Mouse (Mus musculus) G1E (cell line): ENCODE measurements around the gene Gm45808. TPM values are rescaled to one million over a fixed set of nuclear protein-coding genes. Genes with fewer than 3 reads are reported as not detected.
A peak's percentile ranks its signal among the peaks of the same experiment; 100 is the strongest.

ENCODE experiments used
- ATAC-seq: 2 replicates; pipeline ENCODE4 v1.8.0; 2016; ENCODE audit warnings: mild to moderate bottlenecking; ENCODE audit not compliant: insufficient number of reproducible peaks, poor library complexity, low FRiP score, severe bottlenecking; ENCODE audit errors: extremely low read depth
- DNase-seq: peaks from one replicate; pipeline ENCODE4 v3.0.0; 2012; ENCODE audit warnings: low spot score
- H3K27me3 ChIP-seq: 2 replicates; pipeline ENCODE4 v1.6.1; 2012; ENCODE audit warnings: mild to moderate bottlenecking, low read length, inconsistent platforms; ENCODE audit not compliant: insufficient read depth
- H3K36me3 ChIP-seq: replicated peaks from 2 replicates; pipeline ENCODE3; 2012; ENCODE audit warnings: mild to moderate bottlenecking, inconsistent platforms
- H3K4me1 ChIP-seq: 2 replicates; pipeline ENCODE4 v1.6.1; 2012; ENCODE audit warnings: low read depth, low read length, inconsistent platforms, mixed read lengths; ENCODE audit not compliant: insufficient read depth
- H3K4me3 ChIP-seq: 2 replicates; pipeline ENCODE4 v1.5.1; 2012; ENCODE audit warnings: low read depth, mild to moderate bottlenecking, inconsistent platforms, low read length, moderate library complexity, mixed read lengths
- H3K9me3 ChIP-seq: replicated peaks from 2 replicates; pipeline ENCODE4 v1.6.1; 2012; ENCODE audit warnings: inconsistent platforms
- CTCF ChIP-seq: IDR thresholded peaks from 2 replicates; pipeline ENCODE4 v1.5.1; 2012; ENCODE audit warnings: low read depth, low read length, inconsistent platforms, mixed read lengths
- GATA1 ChIP-seq: IDR thresholded peaks from 2 replicates; pipeline ENCODE4 v1.6.1; 2012; ENCODE audit warnings: borderline replicate concordance, low read length, inconsistent platforms, mixed read lengths
- GATA2 ChIP-seq: IDR thresholded peaks from 2 replicates; pipeline ENCODE4 v1.6.1; 2012; ENCODE audit warnings: low read depth, low read length, inconsistent platforms, borderline replicate concordance
- POLR2AphosphoS5 ChIP-seq: IDR thresholded peaks from 2 replicates; pipeline ENCODE4 v1.6.1; 2012; ENCODE audit warnings: low read depth, low read length, inconsistent platforms; ENCODE audit not compliant: insufficient replicate concordance
- TAL1 ChIP-seq: conservative IDR thresholded peaks from 2 replicates; pipeline ENCODE4 v1.6.1; 2012; ENCODE audit warnings: low read depth, low read length, inconsistent platforms, mixed read lengths
- polyA plus RNA-seq: library from polyadenylated mRNA; stranded (reverse); fragments of >175 nt; gene quantifications from 2 replicates; pipeline ENCODE4 v1.2.3, GENCODE M21; 2012
- total RNA-seq, 2 experiments: library from RNA; stranded (forward) in 1 of 2; stranded (reverse) in 1 of 2; fragments of 200-1000 nt in 1 of 2; fragments of >200 nt in 1 of 2; fragmentation: Nextera tagmentation in 1 of 2; gene quantifications; 2 replicates each; pipeline ENCODE4 v1.2.3; 2014 to 2017

Gene Gm45808
- total and polyA plus RNA-seq, 3 experiments = not detected

DNA sequence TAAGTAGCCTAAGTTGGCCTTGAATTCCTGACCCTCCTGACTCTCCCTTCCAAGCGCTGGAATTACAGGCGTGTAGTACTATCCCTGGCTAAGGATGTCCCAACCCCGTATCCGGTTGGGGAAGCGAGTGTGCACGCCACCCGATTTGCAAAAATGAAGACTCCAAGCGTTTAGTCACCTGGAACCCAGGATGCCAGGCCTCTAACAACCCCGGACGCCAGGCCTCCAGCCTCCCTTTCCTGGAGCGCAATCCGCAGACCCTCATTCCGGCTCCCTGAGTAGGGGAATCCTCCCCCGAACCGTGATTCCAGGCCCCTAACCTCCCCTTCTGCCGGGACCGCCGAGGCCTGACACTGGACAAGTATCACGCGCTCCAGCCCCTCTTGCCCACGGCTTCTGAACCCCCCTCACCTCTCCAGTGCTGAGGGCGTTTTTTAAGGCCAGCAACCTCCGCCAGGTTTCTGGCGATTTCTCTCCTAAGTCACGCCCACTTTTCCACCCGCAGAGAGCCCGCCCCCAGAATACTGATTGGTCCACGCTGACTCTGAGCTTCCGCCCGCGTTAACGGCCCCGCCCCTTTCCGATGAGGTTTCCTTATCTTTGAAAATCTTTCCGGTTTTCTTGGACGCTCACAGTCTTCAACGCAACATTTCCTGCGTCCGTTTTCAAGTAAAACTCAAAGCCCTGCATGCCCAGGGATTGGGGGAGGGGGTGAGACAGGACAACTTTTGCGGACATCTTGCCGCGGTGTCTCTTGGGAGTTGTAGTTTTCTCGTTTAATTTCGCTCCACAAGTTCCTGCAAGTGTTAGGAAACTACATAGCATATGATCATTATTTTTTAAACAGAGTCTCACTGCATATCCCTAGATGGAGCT lies 23.5 kb upstream of the Gm45808 start, which contains the start of gene Nucb1:
Gene Nucb1 (minus strand): TSS at position 495 of the 876 bp plus-strand sequence.
- ATAC-seq (peak; percentile 85), DNase-seq (peak; percentile 74)
- H3K4me1 ChIP-seq = peaks cover 44% of the 10 kb centered on the region
- H3K4me3 ChIP-seq = peak within 1 kb of the TSS; percentile 85
- no peaks in the 10 kb centered on the region for H3K27me3 ChIP-seq
- TF ChIP-seq CTCF (no peak), POLR2AphosphoS5 (no peak), GATA1 (no peak), GATA2 (no peak), TAL1 (no peak)
- peaks cover 31% of the 10 kb centered on the region for H3K36me3 ChIP-seq
- H3K9me3 ChIP-seq = no peaks in the 10 kb centered on the region

DNA sequence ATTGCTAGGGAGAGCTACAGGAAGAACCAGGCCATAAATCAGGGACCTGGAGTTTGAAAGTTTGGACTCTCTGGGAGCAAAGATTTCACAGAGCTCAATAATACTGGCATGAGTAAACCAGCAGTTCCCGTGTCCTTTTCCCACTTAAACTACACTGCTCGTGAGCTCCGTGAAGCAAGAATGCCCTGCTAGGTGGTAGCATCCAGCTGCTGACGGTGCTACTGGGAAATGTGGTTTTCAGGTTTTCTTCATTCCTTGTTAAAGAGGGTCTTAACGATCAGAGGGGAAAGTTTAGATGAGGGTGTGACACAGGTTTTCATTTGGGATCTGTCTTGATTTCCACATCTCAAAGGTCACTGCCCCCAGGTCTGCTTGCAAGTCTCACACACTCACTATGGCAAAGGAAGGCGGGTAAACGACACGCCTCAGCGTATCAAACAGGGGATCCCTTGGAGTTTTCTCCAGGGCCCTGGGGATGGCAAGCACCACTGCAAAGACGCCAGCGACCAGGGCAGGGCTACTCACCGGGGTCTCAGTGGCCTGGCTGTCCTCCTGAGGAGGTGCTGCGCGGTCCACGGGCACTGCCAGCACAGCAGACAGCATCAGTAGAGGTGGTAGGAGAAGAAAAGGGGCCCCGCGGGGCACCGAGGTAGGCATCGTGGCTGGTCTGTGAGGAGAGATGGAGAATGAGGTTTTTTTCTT lies 22.7 kb upstream of the Gm45808 start:
- TF ChIP-seq POLR2AphosphoS5 = no peak
- Histone ChIP-seq H3K27me3 (no peaks in the 10 kb centered on the region), H3K4me1 (peaks cover 43% of the 10 kb centered on the region), H3K36me3 (peaks cover 39% of the 10 kb centered on the region), H3K9me3 (no peaks in the 10 kb centered on the region), H3K4me3 (peak overlapping the region; percentile 85)
- ATAC-seq = no peak
- no peak for DNase-seq

DNA sequence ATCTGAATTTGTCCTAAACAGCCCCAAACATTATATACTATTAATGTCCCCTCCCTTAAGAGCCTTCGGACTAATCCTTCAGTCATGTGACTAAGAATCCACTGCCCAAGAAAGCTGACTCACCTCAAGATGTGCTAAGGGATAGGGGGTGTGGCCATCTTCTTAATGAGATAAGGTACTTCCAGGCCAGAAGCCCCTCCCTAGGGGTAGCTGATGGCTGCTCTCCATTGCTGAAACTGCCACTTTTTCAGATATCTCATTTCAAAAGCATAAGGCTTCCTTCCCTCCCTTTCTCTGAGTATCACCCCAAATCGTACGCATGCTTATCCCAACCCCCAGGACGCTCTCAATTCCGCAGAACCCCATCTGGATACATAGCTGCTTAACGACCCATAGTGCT lies 21.9 kb upstream of the Gm45808 start:
- Histone ChIP-seq H3K4me3 (peak overlapping the region; percentile 85), H3K4me1 (peaks cover 45% of the 10 kb centered on the region), H3K36me3 (peaks cover 47% of the 10 kb centered on the region), H3K9me3 (no peaks in the 10 kb centered on the region), H3K27me3 (no peaks in the 10 kb centered on the region)
- DNase-seq (peak; percentile 67), ATAC-seq (peak; percentile 67)
- TF ChIP-seq POLR2AphosphoS5 = no peak
- TF ChIP-seq TAL1 = no peak
- TF ChIP-seq GATA2 = no peak

DNA sequence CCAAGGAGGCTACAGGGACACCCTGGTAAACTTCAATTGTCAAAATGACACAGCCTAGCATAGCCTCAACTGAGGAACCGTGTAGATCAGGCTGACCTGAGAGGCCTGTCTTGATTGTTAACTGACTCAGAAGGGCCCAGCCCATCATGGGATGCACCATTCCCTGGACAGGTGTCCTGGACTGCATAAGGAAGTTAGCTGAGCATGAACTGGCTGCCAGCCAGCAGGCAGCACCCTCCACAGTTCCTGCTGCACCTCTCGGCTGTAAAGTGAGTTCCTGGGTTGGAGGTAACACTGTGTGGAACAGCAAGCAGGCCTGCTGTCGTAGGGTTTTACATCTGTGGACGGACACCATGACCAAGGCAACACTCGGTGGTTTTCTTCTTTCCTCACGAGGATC lies 21.0 kb upstream of the Gm45808 start:
- peak overlapping the region; percentile 28; the same call in 1 of the 2 replicates for H3K4me3 ChIP-seq
- TF ChIP-seq GATA1 (no peak), TAL1 (no peak), CTCF (no peak), POLR2AphosphoS5 (no peak), GATA2 (no peak)
- H3K36me3 ChIP-seq = peaks cover 57% of the 10 kb centered on the region
- peaks cover 52% of the 10 kb centered on the region for H3K4me1 ChIP-seq
- ATAC-seq = no peak
- no peak for DNase-seq
- H3K27me3 ChIP-seq = no peaks in the 10 kb centered on the region
- no peaks in the 10 kb centered on the region for H3K9me3 ChIP-seq

DNA sequence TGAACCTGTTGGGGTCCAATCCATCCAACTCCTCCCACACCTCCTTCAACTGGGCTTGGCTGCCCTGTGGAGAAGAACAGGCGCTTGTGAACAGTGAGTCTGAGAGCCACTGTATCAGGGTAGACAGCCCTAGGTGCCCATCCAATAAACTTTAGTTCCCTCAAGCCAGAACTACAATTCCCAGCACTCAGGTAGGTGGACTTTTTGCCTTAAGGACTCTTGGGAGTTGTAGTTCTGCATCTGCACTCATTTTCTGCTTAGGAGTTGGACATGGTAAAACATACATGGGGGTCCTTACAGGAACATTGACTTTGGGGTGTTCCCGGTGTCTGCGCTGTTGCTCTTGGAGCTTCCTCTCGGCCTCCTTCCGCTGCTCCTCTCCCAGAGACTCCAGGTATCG lies 11.8 kb upstream of the Gm45808 start:
- H3K9me3 ChIP-seq = no peaks in the 10 kb centered on the region

DNA sequence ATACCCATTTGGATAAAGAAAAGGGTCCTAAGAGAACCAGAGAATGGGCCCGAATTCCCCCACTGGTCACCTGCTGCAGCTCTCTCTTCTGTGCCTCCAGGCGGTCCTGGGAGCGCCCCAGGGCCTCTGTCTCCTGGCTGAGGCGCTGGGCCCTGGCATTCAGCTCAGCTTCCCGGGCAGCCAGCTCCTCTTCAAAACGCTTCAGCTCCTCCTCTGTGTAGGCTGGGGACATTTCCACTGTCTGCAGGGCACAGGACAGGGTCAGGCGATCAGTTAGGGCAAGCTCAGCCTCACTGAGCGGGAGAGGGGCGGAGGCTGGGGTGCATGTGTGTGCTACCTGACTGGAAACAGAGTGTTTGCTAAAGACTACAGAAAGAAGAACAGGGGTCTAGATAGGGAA lies 7.9 kb upstream of the Gm45808 start:
- H3K36me3 ChIP-seq = peaks cover 78% of the 10 kb centered on the region
- TF ChIP-seq POLR2AphosphoS5 (no peak), TAL1 (no peak), GATA1 (no peak), CTCF (no peak), GATA2 (no peak)
- no peak for DNase-seq
- H3K27me3 ChIP-seq = no peaks in the 10 kb centered on the region
- H3K9me3 ChIP-seq = no peaks in the 10 kb centered on the region
- ATAC-seq = no peak
- peaks cover 56% of the 10 kb centered on the region for H3K4me1 ChIP-seq
- no peak overlapping the region for H3K4me3 ChIP-seq

More for the DNA sequence above, 11.8 kb upstream of the Gm45808 start:
- DNase-seq (no peak), ATAC-seq (no peak)
- TF ChIP-seq GATA2 (no peak), POLR2AphosphoS5 (no peak), GATA1 (no peak), CTCF (no peak), TAL1 (no peak)
- H3K27me3 ChIP-seq = no peaks in the 10 kb centered on the region
- peaks cover 99% of the 10 kb centered on the region for H3K36me3 ChIP-seq
- peaks cover 31% of the 10 kb centered on the region for H3K4me1 ChIP-seq
- H3K4me3 ChIP-seq = no peak overlapping the region
